Mouse (Mus musculus) kidney, postnatal 14 days (tissue): ENCODE data around the gene Neurl1a.
"Not testable (repeated sequence)": the region's sequence is repeated elsewhere in the genome, so short reads cannot be mapped to it uniquely, and the experiment has no call there.

Experiments used
- DNase-seq: peaks from one replicate; pipeline ENCODE4 v3.0.0; 2022; ENCODE audit warnings: mixed read lengths

Gene Neurl1a

DNA sequence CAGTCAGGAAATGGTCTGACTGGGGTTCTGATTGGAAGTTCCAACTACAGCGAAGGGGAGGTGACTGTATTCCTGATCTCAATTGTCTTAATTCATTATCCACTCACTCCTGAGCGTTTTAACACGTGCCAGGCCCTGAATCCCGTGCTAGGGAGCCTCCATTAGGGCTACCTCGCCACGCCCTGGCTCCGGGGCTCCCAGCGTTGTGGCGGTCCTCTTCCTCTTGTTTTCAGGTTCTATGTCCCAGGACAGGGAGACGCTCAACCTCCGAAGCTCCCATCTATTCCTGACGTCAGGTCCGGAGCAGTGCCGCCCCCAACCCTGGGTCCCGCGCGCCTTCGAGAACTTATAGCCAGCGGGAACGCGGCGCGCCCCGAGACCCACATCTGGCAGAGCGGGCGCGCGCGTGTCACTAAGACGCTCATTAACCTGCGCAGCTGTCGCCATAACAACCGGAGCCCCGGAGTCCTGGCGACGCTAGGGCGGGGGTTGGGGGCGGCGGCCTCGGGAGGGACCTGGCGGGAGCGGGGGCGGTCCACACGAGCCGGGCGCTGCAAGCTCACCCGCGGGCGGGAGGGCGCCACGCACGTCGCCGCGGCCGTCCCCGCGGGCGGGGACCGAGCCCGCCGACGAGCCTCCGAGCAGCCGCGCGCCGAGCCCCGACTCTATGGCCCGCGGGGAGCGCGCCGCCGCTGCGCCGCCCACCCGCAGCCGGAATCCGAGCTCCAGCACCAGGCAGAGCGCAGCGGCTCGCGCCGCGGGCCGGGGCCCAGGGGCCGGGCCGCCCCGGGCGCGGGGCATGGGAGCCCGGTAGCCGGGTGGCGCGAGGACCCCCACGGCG, at the start of gene Neurl1a:
Gene Neurl1a, plus strand, starts transcription at position 390 of the 841 bp plus-strand sequence.
- DNase-seq: peak; percentile 61

DNA sequence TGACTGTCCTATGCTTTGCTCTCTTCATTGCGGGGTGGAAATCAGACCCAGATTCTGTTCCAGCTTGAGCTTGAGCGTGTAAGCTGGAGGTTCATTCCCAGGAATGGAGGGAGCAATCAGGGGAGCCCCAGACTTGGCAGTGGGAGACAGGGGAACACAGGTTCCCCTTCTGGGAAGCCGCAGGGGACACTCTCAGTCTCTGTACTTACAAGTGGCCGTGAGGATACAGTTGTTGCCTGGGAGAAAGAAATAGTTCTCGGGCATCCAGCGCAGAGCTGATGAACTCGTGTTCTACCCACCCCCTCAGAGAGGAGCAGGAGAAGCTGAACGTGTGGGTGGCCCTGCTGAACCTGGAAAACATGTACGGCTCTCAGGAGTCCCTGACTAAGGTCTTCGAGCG, 49.8 kb upstream of the Neurl1a start:
- DNase-seq: no peak

DNA sequence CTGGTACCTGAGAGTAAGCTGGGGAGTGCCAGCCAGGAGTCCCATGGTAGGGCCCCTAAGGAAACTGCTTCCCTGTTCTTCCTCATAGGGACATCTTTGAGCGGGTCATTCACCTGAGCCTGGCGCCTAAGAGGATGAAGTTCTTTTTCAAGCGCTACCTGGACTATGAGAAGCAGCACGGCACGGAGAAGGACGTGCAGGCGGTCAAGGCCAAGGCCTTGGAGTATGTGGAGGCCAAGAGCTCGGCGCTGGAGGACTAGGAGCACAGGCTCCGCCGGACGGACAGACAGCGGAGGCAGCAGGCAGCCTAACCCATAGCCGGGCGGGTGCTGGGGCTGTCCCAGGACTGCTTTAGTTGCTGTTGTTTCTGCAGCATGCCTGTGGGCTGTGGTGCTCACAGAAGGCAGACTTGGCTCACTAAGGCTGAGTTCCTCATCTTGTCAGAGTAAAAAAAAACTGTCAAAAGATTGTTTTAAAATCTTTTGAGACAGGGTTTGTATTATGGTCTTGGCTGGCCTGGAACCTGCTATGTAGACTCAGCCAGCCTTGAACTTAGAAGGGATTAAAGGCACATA, 48.0 kb upstream of the Neurl1a start:
- DNase-seq: no peak

DNA sequence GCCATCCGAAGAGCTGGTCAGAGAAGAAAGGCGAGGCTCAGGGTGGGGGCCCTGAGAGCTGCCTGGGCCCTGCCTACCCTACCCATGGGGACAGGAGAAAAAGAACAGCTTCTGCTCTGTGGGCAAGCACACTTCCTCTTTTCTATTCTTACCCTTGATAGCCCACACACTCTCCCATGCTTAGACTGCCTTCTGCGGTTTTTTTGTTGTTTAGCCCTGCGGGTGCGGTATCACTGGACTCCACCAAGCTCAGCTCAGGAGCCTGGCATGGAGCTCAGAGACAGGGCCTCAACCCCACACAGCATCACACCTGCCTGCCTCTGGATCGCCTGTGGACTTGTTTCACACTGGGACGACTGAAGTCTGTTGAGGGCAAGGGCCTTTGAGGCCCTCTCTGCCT, 45.5 kb upstream of the Neurl1a start:
- no peak for DNase-seq

DNA sequence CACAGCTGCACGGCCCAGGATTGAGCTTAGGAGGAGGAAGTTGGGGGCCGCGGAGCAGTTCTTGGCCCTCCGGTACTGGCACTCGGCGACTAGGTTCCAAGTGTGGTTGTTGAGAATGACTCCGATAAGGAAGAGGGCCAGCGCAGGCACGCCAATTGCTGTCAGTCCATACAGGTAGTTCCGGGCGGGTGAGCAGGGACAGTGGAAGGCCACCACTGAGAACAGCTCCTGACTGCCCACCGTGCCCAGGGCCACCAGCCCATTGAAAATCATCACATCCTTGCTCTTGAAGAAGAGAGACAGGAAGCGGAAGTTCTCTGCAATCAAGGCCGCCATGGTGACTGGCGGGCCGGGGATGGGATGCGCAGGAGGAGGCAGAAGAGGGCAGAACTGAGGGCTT, 43.1 kb upstream of the Neurl1a start:
- no peak for DNase-seq

DNA sequence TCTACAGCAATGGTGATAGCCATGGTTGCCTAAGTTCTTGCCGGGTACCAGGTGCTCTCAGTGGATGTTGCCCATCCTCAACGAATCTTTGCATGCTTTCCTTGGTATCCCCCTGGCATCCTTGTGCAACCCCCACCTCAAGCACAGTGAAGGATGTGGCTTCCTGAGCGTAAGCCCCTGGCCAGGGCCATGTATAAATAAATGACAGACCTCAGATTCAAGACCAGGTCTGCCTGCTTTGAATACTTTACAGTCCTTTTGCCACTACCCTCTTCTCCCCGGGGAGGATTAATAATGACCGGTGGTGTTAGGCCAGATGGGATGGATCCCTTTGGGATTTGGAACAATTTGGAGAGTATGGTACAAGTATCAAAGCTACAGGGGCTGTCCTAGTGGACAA, 42.5 kb upstream of the Neurl1a start:
- DNase-seq: no peak

DNA sequence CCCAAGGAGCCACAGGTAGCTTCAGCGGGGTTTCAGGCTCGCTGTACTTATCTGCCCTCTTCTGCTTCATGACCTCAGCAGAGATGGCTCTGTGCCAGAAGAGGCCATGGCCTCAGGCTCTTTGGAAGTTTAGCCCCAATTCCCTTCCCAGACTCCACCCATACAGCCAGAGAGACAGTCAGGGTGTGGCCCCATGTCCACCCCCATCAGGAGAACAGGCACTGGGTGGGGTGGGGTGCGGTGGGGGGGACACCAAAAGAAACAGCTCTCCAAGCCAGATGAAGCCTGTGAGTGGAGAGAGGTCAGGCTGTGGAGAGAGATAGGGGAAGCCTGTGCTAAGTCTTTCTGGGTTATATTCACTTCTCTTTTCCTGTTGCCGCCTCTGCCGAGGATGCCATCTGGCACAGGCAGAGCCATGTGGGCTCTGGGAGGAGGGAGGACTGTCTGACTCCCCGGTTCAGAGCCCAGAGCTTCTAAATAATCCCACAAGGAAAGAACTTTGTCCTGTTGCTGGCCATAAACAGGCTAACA, 41.5 kb upstream of the Neurl1a start:
- peak; percentile 64 for DNase-seq

DNA sequence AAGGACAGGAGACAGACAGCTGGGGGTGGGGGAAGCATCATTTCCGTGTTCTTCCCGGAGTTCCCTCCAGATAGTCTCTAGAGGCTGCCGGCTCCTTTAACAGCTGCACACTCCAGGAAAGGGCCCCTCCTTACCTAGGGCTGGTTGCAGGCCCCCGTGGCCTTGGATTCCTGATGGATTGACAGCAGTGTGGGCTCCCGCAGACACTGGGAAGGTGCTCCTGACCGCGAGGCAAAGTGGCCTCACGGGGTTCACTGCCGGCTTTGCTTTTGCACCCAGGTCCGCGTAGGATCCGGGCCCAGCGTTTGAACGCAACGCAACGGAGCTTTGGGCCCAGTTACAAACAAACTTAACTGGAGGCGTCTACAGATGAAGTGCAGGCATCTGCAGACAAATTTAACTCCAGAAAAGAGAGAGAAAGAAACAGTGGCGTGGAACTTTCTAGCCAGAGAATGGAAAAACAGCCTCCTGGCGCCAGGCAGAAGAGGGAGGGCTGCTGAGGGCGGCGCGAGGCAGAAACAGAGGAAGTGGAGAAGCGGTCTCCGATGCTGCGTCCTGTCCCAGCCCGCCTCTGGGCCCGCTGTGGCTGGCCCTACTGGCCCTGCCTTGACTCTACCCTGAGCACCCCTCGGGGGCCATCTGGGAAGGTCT, 40.7 kb upstream of the Neurl1a start, which contains the start of gene Calhm2:
Gene Calhm2, minus strand, starts transcription at position 524 of the 651 bp plus-strand sequence.
- peak; percentile 64 for DNase-seq

DNA sequence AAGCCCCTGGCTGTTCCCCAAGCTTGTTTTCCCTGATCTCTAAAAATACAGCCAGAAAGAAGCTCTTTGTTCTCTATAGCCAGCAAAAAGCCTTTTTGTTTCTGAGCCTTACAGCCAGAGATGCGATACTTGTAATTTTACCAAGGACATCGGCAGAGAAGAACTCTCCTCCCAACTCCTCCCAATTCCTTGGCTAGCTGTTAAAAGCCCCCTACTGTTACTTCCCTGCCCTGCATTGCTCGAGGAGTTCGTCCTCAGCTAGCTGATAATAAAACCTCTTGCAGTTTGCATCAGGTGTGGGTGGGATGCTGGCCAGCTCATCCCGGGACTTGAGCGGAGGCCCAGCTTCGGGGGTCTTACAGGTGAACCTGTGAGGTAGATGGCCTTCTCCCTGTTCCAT, 39.0 kb upstream of the Neurl1a start:
- DNase-seq: not testable (repeated sequence)

DNA sequence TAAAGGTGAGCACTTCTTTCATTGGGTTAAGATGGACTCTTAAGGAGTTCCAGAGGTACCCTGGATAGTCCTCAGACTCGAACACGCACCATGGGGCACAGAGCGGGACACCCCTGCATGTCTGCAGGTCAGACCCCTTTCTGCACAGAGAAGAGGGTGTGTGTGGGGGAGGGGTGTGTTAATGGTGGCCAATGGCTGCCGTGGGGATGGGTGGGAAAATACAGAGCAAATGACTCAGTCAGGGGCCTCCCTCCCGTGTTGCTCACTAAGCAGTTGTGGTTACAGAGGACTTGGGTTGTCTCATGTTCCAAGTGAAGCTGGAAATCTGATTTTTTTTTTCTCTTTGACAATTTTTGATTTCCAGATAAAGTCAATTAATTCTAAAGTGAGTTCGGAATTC, 36.2 kb upstream of the Neurl1a start:
- no peak for DNase-seq

DNA sequence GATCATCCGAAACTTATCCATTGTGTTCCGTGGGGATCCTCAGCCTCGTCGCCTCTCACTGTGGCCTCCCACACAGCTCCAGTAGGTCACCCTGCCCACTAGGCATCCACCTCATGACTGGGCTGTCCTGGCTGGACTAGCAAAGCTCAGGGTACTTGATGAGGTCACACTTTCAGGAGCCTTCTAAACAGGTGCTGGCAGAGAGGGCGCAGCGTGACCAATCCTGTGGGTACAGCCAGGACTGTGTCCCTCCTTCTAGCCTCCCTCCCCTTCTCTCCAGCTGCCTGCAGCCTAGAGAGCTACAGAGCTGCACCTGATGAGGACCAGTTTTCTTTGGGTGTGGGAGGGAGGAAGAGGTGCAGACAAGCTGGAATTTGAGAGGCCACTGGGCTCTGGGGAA, 34.5 kb upstream of the Neurl1a start, which contains the start of gene Calhm1:
Gene Calhm1, minus strand, starts transcription at position 101 of the 400 bp plus-strand sequence.
- DNase-seq: no peak

DNA sequence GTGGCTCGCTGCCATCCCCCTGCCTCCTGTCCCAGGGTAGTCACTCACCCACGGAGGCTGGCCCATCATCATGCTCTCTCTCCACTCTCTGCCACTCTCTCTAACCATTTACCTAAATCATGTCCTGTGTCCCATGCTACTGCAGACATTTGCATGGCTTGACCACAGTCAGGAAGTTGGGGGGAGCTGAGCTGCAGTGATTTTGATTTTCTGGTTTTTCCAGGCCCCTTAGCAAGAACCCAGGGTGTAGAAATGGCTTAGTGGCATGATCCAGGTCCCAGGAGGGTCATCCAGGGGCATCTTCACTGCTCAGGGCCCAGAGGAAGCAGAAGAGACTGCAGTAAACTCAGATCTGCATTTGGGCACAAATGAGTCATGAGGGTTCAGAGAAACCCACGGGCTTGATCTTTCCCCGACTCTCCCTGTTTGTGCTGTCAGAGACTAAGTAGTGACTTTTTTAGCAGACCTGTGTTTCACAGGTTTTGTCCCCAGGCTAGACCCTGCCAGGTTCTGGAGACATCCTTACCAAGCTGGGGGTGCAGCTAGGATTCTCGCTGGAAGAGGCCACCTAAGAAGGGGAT, 30.3 kb upstream of the Neurl1a start:
- no peak for DNase-seq

DNA sequence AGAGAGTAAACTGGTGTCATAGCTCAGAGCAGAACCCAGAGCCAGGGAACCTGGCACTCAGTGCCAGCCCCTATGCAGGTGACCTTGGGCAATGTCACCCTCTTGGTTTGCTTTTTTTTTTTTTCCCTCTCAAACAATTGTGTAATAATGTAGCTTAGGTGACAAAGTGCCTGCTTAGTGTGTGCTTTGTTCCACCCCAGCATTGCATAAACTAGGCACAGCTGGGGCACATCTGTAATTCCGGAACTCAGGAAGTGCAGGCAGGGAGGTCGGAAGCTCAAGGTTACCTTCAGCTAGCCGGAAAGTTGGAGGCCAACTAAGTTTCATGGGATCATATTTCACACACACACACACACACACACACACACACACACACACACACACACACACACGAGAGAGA, 28.8 kb upstream of the Neurl1a start:
- DNase-seq: no peak

DNA sequence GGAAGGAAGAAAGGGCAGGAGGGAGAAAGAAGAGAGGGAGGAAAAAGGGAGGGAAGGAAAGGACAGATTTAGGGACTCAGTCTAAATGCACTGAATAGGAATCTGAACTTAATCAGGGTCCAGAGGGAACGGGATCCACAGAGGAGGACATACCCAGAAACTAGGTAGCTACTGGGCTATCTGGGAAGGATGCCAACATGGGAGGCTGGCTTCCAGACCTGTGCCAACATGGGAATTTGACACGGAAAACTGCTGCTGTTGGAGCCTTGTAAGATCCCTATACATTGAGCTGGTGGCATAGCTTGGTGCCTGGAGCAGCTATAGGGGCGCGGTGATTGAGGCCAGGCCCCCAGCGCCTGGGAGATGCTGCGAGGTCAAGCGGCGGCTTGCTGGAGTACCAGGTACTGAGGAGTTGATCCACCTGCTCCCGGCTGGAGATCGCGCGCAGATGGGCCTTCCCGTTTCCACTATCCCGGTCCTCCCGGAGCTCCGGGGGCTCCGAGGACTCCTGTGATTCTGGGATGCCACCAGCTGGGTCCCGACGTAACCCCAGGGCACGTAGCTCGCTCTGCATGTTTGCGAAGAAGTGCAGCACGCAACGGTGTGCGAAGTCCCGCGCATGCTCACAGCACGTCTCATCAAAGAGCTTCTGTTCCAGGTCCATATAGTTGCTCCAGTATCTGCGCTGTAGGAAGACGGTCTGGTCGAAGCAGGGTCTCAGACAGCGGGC, 27.1 kb upstream of the Neurl1a start:
- no peak for DNase-seq

DNA sequence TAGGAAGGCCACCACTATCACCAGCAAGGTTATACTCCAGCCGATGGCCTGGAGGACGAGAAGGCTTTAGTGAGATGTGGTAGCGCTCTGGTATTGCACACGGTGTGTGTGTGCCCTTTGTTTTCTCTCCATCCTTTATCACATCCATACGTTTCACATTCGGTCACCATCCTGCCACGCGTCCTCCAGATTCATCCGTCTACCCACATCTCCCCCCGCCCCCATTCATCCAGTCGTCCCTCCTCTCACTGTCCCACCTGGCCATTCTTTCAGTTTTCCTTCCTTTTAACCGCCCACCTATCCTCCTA, 26.6 kb upstream of the Neurl1a start:
- DNase-seq: no peak

DNA sequence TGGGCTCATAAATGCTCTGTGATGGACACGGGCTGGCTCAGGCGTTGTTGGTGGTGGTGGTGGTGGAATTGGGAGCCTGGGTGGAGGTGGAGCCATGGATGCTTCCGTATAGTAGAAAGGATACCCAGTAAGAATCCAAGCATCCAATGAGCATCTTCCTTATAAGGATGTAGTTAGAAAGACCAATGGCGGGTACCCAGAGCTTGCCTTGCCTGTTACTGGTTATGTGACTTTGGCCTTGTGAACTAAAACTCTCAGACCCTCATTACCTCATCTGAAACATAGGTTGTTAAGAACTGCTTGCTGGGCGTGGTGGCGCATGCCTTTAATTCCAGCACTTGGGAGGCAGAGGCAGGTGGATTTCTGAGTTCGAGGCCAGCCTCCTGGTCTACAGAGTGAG, 24.9 kb upstream of the Neurl1a start:
- no peak for DNase-seq

DNA sequence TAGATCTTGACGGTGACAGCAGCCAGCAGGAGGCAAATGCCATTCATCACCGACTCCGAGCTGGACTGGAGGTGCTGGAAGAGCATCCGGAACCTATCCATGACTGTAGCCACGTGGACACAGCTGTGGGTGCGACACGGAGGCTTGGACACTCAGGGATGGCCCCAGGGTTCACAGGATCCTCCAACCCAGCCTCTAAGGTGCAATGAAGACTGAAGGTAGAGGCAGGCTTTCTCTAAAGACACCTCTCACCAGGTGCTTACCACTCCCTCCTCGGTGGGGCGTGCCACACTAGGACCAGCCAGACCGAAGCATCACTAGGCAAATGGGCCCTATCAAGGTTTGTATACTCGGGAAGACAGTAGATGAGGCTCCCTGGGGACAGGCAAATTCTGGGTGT, 21.0 kb upstream of the Neurl1a start, which contains the start of gene Calhm3:
Gene Calhm3, minus strand, starts transcription at position 101 of the 400 bp plus-strand sequence.
- no peak for DNase-seq

DNA sequence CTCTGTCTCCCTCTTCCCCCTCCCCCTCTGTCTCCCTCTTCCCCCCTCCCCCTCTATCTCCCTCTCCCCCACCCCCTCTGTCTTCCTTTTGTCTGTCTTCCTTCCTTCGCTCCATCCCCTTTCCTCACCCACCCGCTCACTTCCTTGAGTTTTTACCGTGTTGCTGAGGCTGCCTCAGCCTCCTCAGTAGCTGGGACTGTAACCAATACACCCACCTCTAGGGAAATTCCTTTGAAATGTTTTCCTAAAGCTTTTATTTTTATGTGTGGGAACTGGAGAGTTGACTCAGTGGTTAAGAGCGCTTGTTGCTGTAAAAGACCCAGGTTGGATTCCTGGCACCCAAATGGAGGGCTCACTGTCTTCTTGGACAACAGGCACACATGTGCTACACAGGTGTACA, 17.0 kb upstream of the Neurl1a start:
- no peak for DNase-seq

DNA sequence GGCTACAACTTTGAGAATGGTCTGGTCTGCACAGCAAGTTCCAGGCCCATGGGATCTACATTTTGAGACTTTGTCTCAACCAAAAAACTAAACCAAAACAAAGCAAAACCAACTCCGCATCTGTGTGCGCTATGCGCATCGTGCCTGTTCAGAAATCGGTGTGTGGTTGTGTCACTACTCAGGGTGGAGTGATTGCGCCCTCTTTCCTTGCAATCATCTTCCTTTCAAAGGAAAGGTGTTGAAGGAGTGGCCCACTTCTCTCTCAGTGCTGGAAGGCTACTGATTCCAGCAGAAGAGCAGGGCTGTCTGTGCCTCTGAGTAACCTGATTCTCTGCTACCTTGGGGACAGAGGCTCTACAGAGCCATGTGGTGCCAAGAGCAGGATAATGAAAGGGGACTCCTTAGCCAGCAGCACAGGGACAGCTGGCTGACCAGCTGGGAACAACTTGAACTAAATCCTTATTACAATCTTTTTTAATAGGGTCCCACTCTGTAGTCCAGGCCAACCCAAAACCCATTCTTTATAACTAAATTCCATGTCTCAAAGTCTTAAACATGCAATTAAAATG, 15.4 kb upstream of the Neurl1a start:
- DNase-seq: no peak

DNA sequence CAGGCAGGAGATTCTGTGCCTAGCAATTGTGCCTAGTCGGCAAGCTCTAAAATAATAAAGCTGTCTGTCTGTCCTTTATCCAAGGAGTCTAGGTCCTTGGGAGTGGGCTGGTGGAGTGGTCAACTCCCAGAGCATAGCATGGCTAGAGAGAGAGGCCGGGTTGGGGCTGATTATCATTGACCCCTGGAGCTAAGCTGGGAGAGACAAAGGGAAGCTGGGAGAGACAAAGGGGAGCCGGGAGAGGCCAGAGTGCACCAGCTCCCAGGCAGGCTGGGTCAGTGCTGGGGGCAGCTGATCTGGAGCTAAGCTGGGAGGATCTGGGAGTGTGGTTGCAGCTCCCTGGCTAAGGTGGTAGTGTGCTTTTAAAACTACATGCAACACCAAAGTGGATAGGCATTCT, 11.9 kb upstream of the Neurl1a start:
- no peak for DNase-seq

DNA sequence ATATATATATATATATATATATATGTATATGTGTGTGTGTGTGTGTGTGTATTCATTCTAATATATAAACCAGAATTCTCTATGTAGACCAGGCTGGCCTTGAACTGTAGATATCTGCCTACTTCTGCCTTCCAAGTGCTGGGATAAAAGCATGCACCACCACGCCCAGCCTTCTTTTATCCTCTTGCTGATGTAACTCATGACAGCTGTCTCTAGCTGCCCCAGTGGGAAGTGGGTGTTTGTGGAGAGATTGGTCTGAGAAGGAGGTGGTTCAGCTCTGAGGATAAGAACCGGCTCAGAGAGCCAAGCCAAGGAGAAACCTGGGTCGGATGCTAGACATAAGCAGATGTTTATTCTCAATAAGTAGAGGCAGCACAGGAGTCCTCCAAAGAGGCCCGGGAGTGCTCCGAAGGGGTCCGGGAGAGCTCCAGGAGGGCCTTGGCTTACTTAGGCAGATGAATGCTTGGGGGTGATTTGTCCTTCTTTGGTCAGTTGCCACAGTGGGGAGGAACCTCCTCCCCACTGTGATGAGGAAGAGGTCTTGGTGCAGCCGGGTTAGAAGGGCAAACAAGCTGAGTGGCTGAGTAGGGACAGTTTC, 10.9 kb upstream of the Neurl1a start:
- no peak for DNase-seq

DNA sequence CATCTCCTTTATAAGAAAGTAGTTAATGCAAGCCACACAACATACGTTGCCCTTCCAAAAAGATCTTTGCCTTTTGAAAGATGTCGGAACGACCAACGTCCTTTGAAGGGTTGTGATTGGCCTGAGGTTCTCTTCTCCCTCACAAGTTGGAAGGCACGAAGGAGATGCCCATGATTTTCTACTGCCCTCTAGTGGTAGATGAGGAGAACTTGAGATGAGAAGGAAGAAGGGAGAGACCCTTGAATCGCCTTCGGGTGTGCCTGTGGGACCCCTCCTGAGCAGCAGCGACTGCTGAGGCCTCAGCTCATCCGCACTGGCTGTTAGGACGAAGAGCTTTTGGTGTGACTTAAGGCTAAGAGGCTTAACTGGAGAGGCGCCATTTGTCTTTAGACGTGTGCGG, 10.4 kb upstream of the Neurl1a start:
- peak; percentile 45 for DNase-seq
